Mouse (Mus musculus): ENCODE measurements at regions not wholly inside any gene's neighbourhood (a gene's known extent, or its start where the extent isn't known, plus 50 kb on each side); places are given as distances from the start of the nearest gene placed in this dataset.

DNA sequence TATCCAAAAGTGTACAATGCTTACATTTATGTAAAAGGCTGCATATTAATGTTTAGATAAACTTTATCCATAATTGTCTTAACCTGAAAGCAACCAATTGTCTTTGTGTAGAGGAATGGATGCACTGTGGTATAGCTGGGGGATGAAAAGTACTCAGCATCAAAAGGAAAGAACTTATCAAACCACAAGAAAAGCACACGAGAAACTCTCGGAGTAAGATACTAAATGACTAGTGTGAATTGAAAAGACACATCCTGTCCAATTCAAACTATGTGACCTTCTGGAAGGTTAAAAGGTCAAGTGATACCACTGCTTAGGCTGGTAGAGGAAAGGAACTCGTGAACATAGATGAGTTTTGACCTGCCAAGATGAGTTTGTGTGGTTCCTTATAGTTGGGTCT, 192.2 kb upstream of the Tbl1xr1 start:
- H3K27ac ChIP-seq (ENCODE audit: low read length) = no peak overlapping the region
- DNase-seq (ENCODE audit: low spot score) = no peak
- no peak overlapping the region for H3K4me2 ChIP-seq (replicated peaks; ENCODE audit: low read depth, low read length)
- H3K27me3 ChIP-seq (replicated peaks; ENCODE audit: insufficient read depth, low read length) = no peaks in the 10 kb centered on the region
- WGBS = 63% methylated on average over 3 of the region's 3 CpGs
- H3K9ac ChIP-seq (replicated peaks; ENCODE audit: low read depth) = no peak overlapping the region
- H3K36me3 ChIP-seq (ENCODE audit: insufficient read depth, low read length) = no peaks in the 10 kb centered on the region
- no peak overlapping the region for H3K4me3 ChIP-seq (ENCODE audit: low read depth, low read length)
- no peak for ATAC-seq
- no peaks in the 10 kb centered on the region for H3K9me3 ChIP-seq (ENCODE audit: low read length)
- no peak for TF ChIP-seq EP300 (IDR thresholded peaks at IDR 0.05)
- TF ChIP-seq CTCF (IDR thresholded peaks at IDR 0.05) = no peak
- H3K4me1 ChIP-seq (ENCODE audit: insufficient read depth, low read depth, low read length) = no peaks in the 10 kb centered on the region

GRCm38 (mm10) chr3:21888710-21889109, 187.7 kb upstream of the Tbl1xr1 start:
- H3K9me3 ChIP-seq (ENCODE audit: low read length) = no peaks in the 10 kb centered on the region
- DNase-seq (ENCODE audit: low spot score) = no peak
- TF ChIP-seq EP300 (IDR thresholded peaks at IDR 0.05) = no peak
- TF ChIP-seq CTCF (IDR thresholded peaks at IDR 0.05) = no peak
- H3K27ac ChIP-seq (ENCODE audit: low read length) = no peak overlapping the region
- H3K9ac ChIP-seq (replicated peaks; ENCODE audit: low read depth) = no peak overlapping the region
- no peaks in the 10 kb centered on the region for H3K27me3 ChIP-seq (replicated peaks; ENCODE audit: insufficient read depth, low read length)
- no peak overlapping the region for H3K4me3 ChIP-seq (ENCODE audit: low read depth, low read length)
- H3K4me1 ChIP-seq (ENCODE audit: insufficient read depth, low read depth, low read length) = no peaks in the 10 kb centered on the region
- ATAC-seq = no peak
- H3K36me3 ChIP-seq (ENCODE audit: insufficient read depth, low read length) = no peaks in the 10 kb centered on the region
- H3K4me2 ChIP-seq (replicated peaks; ENCODE audit: low read depth, low read length) = no peak overlapping the region
- WGBS = 86% methylated on average over 3 of the region's 3 CpGs

DNA sequence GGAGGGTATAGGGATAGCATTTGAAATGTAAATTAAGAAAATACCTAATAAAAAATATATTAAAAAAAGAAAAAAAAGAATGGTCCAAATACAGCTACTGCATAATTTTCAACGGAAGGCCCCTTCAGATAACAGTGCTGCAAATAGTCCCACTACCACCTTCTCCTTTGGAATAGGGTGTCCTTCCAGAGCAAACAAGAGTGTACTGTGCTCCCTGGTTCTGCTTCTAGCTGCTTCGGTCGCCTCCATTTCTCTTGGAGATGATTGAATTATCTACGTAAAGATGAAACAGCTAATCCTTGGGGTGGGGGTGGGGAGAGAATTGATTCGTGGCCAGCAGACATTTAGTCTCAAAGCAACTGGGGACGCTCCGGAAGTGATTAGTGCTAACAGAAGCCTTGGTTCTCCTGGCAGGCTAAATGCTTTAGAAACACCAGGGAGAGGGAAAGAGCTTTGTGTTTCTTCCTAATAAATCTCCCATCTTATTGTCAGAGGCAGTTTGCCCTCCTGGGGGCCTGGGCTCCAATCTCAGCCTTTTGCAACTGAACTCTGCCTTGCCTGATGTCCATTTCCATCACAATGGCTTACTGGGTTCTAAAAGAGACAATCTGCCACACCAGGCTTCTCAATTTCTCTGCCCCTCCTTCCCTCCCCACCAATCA, 184.5 kb upstream of the Tbl1xr1 start:
- no peaks in the 10 kb centered on the region for H3K4me1 ChIP-seq (ENCODE audit: insufficient read depth, low read depth, low read length)
- TF ChIP-seq CTCF (IDR thresholded peaks at IDR 0.05) = no peak
- TF ChIP-seq EP300 (IDR thresholded peaks at IDR 0.05) = no peak
- 60% methylated on average over 7 of the region's 7 CpGs for WGBS
- no peak overlapping the region for H3K27ac ChIP-seq (ENCODE audit: low read length)
- no peak for ATAC-seq
- no peaks in the 10 kb centered on the region for H3K9me3 ChIP-seq (ENCODE audit: low read length)
- no peak for DNase-seq (ENCODE audit: low spot score)
- H3K36me3 ChIP-seq (ENCODE audit: insufficient read depth, low read length) = no peaks in the 10 kb centered on the region
- H3K4me2 ChIP-seq (replicated peaks; ENCODE audit: low read depth, low read length) = no peak overlapping the region
- H3K9ac ChIP-seq (replicated peaks; ENCODE audit: low read depth) = no peak overlapping the region
- H3K4me3 ChIP-seq (ENCODE audit: low read depth, low read length) = no peak overlapping the region
- H3K27me3 ChIP-seq (replicated peaks; ENCODE audit: insufficient read depth, low read length) = no peaks in the 10 kb centered on the region

DNA sequence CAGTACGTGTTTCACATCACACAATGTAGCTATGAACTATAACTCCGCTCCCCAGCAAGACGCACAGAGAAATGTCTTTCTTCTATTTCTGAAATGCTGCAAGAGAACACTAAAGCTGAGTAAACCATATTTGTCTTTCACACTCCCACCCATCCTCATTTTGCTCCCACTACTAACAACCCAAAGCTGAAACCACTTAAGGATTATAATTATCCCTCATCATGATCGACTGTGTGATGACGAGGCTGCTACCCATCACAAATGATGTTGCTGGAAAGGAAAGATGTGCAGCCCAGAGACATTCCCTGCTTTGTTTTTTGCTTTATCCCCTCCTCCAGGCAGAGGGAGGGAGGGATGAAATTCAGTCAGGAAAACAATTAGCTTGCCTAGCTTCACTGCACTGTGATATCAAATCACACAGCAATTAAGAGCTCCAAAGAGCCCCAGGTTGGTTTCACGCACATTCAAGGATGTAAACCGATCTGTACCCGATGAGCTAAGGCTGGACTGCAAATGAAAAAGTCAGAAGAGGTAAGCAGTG, 183.5 kb upstream of the Tbl1xr1 start:
- no peak overlapping the region for H3K9ac ChIP-seq (replicated peaks; ENCODE audit: low read depth)
- TF ChIP-seq EP300 (IDR thresholded peaks at IDR 0.05) (no peak), CTCF (IDR thresholded peaks at IDR 0.05) (no peak)
- no peak for ATAC-seq
- DNase-seq (ENCODE audit: low spot score) = no peak
- H3K27me3 ChIP-seq (replicated peaks; ENCODE audit: insufficient read depth, low read length) = no peaks in the 10 kb centered on the region
- no peaks in the 10 kb centered on the region for H3K36me3 ChIP-seq (ENCODE audit: insufficient read depth, low read length)
- H3K4me1 ChIP-seq (ENCODE audit: insufficient read depth, low read depth, low read length) = no peaks in the 10 kb centered on the region
- WGBS = 58% methylated on average over 8 of the region's 8 CpGs
- no peaks in the 10 kb centered on the region for H3K9me3 ChIP-seq (ENCODE audit: low read length)
- no peak overlapping the region for H3K27ac ChIP-seq (ENCODE audit: low read length)
- no peak overlapping the region for H3K4me3 ChIP-seq (ENCODE audit: low read depth, low read length)
- no peak overlapping the region for H3K4me2 ChIP-seq (replicated peaks; ENCODE audit: low read depth, low read length)

GRCm38 (mm10) chr3:21895551-21895950, 180.9 kb upstream of the Tbl1xr1 start:
- Histone ChIP-seq H3K9ac (replicated peaks; ENCODE audit: low read depth) (no peak overlapping the region), H3K4me1 (ENCODE audit: insufficient read depth, low read depth, low read length) (no peaks in the 10 kb centered on the region), H3K9me3 (ENCODE audit: low read length) (no peaks in the 10 kb centered on the region), H3K36me3 (ENCODE audit: insufficient read depth, low read length) (no peaks in the 10 kb centered on the region), H3K4me3 (ENCODE audit: low read depth, low read length) (no peak overlapping the region), H3K27me3 (replicated peaks; ENCODE audit: insufficient read depth, low read length) (no peaks in the 10 kb centered on the region), H3K27ac (ENCODE audit: low read length) (no peak overlapping the region), H3K4me2 (replicated peaks; ENCODE audit: low read depth, low read length) (no peak overlapping the region)
- DNase-seq (ENCODE audit: low spot score) (peak; percentile 43), ATAC-seq (peak; percentile 84)
- TF ChIP-seq CTCF (IDR thresholded peaks at IDR 0.05) = no peak
- no peak for TF ChIP-seq EP300 (IDR thresholded peaks at IDR 0.05)
- 58% methylated on average over 2 of the region's 2 CpGs for WGBS

- TF ChIP-seq CTCF (IDR thresholded peaks at IDR 0.05) (no peak), EP300 (IDR thresholded peaks at IDR 0.05) (no peak)
- Histone ChIP-seq H3K9me3 (ENCODE audit: low read length) (no peaks in the 10 kb centered on the region), H3K9ac (replicated peaks; ENCODE audit: low read depth) (no peak overlapping the region), H3K4me1 (ENCODE audit: insufficient read depth, low read depth, low read length) (no peaks in the 10 kb centered on the region), H3K27ac (ENCODE audit: low read length) (no peak overlapping the region), H3K4me3 (ENCODE audit: low read depth, low read length) (no peak overlapping the region), H3K4me2 (replicated peaks; ENCODE audit: low read depth, low read length) (no peak overlapping the region), H3K36me3 (ENCODE audit: insufficient read depth, low read length) (no peaks in the 10 kb centered on the region), H3K27me3 (replicated peaks; ENCODE audit: insufficient read depth, low read length) (no peaks in the 10 kb centered on the region)
- no peak for ATAC-seq
- DNase-seq (ENCODE audit: low spot score) = no peak
- WGBS = 75% methylated on average over 5 of the region's 5 CpGs
Measured at GRCm38 (mm10) chr3:21898241-21898640, 178.2 kb upstream of the Tbl1xr1 start.
